Mouse (Mus musculus): ENCODE measurements at regions not wholly inside any gene's neighbourhood (a gene's known extent, or its start where the extent isn't known, plus 50 kb on each side); places are given as distances from the start of the nearest gene placed in this dataset.
A peak's percentile ranks its signal among the peaks of the same experiment; 100 is the strongest.
"Not testable (repeated sequence)": the region's sequence is repeated elsewhere in the genome, so short reads cannot be mapped to it uniquely, and the experiment has no call there.

DNA sequence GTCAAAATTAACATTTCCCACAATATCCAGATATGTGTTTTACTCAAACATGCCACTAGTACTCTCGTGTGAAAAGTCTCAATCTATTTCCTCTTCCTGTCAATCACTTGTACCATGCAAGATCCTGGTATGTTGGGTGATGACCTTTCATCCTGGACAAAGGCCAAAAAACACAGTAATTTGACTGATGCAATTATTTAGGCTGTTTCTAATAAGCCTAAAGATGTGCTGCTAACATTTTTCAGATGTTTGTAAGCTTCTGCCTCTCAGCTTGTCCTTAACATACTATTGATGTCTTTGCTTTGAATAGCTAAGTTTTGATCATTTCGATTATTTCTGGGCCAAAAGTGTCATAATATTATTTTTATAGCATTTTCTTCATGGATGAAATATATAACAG lies 418.4 kb upstream of the Arrdc4 start:
- no peak for DNase-seq

DNA sequence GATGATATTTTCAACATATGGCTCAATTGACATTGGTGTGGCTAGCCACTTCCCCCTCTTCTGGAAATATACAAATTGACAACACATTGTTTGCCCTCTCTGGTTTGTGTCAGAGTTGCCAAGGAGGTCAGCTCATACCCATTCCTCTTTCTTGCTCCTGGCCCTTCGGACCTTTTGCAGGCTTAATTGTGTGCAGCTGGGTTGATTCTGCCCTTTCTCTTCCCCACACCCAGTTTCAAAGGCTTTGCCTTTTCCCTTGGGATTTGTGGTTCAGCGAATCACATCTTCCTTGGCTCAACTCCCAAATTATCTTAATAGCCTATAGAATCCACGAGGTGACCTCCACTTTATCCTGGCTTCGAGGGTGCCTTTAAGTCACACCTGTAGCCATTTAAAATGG lies 412.9 kb upstream of the Arrdc4 start:
- DNase-seq: no peak

DNA sequence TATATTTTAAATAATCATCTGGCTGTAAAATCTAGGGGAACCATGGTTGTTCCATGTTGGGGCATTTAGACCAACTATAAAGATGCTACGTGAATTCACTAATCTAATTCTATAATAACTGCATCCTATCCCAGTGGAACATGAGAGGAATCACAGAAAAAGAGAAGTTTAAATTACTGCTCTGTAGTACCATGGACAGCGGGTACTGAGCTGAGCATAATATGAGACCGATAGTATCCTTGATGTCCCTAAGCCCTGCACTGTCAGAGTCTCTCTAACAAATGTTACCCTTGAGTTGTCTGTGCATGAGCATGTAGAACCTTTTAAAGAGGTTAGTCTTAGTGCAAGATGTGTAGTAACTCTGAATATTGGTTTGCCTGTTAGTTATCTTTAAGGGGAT lies 393.3 kb upstream of the Arrdc4 start:
- DNase-seq: no peak

DNA sequence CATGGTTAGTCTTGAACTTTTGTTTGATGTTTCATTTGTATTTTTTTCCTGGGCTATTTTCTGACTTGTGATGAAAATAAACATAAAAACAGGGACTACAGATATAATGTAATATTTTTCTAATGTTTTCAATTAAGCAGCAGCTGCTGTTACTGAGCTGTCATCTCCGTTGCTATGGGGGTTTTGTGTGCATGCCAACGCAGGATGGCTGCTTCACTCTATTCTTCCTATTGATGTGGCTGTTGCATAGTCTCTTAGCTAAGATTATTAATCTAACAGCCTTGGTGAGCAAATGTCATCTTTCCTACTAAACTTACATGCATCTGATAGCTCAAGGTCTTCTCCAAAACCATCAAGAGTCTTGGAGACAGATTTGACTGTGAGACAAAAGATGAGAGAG lies 384.4 kb upstream of the Arrdc4 start:
- DNase-seq: no peak

DNA sequence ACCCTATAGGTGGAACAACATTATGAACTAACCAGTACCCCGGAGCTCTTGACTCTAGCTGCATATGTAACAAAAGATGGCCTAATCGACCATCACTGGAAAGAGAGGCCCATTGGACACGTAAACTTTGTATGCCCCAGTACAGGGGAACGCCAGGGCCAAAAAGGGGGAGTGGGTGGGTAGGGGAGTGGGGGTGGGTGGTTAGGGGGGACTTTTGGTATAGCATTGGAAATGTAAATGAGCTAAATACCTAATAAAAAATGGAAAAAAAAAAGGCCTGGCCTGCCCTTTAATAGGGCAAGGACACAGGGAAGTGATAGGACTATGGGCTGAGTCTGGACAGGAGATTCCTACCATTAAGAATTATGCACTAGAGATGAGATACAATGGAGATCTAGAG lies 352.7 kb upstream of the Arrdc4 start:
- not testable (repeated sequence) for DNase-seq

DNA sequence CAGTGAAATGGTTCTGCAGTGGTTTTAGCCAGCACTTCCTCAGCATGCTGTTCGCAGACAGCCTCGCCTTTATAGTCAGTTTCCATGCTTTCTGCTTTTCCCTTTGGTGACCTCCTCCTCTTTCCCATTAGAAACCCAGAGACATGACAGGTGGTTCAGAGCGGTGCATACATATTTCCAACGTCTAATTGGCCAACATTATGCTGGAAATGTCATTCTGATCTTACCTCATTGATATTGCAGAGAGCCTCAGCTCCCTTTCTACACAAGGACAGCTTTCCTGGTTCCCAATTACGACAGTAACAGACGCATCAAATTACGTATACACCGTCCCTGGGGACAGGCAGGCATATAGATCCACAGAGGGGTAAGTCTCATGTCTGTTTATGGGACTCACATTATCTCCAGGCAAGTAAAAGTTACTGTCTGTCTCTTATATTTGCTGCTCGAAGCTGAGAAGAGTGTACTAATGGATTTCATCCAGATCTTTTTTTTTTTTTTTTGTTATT lies 348.6 kb upstream of the Arrdc4 start:
- DNase-seq: no peak

DNA sequence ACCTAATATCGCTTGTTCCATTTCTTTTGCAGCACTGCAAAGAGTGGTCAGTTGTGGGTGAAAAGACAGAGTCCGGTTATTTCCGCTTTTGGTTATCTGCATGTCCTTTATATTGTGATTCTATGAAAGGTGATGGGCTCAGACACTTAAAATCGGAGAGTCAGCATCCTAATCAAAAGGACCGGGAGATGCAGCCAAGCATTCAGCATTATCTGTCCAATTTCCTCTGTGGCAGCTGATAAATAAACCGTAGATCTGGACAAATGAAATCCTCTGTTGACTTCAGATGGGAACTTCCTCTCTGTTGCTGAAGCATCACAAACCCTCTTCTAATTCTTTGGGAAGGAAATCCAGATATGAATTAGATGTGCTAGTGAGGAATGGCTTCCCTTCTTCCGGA lies 325.7 kb upstream of the Arrdc4 start:
- no peak for DNase-seq

DNA sequence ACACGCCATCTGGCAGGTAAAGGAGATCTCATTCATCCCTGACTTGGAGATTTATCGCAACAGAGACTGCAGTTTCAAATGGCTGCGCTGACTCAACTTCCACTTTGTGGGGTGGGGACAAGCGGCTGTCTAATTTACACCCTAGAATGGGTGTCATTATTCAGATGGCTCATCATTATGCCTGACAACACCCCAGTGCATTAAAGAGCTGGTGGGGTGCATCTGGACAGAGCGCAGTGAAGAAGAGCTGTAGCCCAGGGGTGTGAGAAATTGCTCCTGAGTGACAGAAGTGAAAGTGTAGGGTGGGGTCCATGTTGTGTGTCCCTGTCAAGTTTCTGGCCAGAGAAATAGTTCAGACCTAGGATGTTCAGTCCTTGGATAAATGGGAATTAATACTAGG lies 314.0 kb upstream of the Arrdc4 start:
- no peak for DNase-seq

DNA sequence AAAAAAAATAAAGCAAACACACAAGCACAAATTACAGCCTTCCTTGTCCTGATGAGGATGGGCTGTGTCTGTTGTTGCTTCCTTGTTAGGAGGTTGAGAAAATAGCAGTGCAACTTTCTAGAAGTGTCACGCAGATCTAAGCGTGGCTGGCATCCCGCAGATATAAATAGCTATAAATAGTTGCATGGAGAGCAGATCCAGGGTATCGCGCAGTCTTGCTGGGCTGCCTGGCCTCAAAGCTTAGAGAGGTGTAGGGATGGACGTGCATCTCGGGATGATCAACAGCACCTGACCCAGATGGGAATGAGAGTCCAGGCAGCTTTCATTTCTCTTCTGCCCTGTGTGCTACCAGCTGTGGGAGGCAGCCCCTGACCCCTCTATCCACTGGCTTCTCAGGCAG lies 313.5 kb upstream of the Arrdc4 start:
- no peak for DNase-seq

DNA sequence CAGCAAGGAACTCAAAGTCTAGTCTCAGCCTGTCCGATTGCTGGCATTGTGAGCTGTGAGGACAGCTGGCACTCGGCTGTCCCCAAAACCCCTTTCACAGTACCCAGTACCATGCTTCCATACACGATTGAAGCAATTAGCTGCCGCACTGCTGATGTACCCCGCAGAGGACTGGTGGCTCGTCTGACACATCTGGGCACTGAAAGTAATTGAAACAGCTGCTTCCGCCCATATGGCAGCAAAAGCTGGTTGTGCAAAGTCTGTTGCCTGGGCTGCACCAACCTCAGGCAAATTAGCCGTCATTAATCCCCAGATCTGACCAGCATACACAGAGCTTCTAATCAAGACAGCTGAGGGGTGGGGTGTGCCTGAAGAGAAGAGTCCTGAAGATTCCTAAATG lies 313.1 kb upstream of the Arrdc4 start:
- peak; percentile 11 for DNase-seq

DNA sequence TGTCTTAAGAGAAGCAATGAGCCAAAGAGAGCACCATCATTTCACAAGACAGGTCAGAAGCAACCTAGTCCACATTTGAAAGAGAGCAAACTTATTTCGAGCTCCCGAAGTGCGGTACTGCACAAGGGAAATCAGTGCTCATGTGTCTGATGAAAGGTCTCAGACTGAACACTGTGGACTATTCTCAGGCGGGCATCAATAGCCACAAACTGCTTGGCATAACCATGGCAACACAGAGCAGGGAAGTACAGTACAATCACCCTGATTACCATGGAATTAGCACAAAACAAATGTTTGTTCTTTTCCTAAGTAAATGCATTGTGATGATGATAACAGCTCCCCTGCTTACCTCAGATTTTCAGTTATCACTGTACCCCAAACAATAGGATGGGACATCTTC lies 312.2 kb upstream of the Arrdc4 start:
- DNase-seq: no peak

DNA sequence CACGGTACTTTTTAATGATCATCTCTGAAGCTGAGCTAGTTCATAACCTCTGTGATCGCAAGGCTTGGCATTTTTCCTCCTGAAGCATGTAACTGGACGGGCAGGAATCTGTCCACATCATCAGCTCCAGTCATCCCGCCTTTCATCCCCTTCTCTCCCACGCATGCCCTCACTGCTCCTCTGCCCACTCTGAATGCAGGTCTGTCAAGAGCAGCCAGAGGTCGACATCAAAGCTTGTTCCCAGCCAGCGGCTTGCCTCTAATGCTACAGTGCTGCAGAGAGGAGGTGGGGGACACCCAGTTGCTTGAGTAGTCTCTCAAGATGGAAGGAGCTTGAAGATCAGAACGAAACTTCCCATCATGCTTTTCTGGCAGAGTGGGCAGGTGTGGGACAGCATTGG lies 267.5 kb upstream of the Arrdc4 start:
- no peak for DNase-seq

DNA sequence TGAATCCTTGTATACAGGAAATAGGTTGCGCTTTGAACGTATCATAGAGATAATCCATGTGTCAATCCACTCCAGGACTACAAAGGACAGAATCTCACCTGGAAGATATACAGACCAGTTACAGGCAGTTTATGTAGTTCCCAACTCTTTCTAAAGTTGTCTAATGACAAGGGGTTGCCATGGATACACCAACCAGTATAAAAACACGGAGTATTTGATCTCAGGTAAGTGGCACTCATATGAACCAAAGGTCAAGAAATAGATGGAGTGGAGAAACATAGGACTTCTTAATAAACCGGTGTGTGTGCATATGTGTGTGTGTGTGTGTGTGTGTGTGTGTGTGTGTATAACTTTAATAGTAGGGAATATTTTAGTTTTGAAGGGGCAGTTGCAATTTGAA lies 266.0 kb upstream of the Arrdc4 start:
- DNase-seq: no peak

DNA sequence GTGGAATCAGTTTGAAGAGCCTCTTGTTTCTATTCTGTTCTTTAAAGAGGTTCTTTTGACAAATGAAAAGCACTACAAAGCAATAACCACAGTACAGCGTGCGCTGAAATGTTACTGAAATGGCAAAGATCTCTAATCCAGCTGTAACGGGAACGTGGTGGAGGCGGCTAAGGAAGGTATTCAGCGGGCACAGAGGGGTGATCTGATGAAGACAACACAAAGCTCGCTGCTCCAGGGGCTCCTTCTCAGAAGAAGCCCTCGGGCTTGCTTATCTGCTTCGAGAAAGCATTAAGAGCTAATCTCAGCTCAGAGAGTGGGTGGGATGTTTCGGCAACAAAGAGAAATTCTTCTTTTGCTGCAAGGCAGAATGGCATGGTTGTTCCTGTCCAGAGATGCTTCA lies 258.2 kb upstream of the Arrdc4 start:
- no peak for DNase-seq

DNA sequence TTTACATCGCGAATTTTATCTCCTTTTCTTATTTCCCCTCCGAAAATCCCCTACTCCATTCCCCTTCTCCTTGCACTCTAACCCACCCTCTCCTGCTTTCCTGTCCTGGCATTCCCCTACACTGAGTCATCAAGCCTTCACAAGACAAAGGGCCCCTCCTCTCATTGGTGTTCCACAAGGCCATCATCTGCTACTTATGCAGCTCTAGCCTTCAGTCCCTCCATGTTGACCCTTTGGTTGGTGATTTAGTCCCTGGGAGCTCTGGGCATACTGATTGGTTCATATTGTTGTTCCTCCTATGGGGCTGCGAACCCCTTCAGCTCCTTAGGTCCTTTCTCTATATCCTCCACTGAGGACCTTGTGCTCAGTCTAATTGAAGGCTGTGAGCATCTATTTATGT lies 239.0 kb upstream of the Arrdc4 start:
- DNase-seq: no peak

DNA sequence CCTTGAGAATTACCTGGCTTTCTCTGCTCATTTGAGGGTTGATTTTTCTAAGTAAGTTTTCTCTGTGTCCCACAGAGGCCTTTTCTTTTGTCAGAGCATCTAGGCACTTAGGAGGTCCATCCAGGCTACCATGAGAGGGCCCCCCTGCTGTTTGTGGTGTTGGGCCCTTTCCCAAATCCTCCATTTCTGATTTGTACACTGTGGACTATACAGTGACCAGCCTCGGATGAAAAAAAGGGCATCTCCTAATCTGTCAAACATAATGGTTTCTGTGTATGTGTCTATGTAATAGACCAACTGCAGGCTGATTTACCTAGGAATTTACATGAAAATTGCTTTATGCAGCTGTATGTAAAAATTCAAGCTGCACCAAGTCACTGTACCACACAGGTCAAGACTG lies 234.9 kb upstream of the Arrdc4 start:
- no peak for DNase-seq

DNA sequence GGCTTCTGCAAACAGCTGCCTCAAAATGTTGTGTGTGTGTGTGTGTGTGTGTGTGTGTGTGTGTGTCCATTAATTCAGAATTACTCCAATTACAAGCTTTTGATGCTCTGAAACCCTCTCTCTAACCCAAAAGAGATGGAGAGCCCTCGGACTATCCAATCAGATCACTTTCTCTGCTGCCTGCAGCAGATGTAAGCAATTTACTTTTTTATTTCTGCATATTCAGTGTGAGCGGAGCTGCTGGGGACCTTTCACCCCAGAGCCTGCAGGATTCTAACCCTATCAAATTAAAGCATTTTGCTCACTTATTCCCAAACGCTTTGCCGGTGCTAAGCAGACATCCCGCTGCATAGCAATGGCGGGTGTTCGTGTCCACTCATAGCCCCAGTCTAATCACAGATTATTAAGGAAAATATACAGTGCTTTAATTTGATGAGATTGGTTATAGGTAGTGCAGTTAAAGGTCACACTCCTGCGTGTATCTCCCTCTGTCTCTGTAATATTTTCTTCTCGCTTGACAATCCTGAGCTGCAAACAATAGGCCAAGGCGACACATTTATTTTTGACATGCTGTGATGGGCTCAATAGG lies 234.0 kb upstream of the Arrdc4 start:
- no peak for DNase-seq

DNA sequence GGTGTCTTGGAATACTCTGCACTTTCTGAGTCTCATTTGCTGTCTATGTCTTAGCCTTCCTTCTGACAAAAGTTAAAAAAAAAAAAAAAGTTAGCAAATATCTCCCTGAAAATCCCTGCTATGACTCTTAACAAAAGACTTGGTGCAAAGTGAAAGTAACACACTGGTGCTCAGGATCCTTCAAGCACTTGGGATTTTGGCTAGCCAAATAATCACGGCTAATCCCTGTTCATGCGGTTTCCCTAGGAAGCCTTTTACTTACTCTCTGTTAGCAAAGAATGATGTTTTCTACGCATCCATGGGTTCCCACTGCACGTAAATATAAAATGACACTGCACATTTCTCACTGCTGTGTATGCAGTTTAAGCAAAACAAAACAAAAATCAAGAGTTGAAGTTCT lies 229.5 kb upstream of the Arrdc4 start:
- DNase-seq: no peak

DNA sequence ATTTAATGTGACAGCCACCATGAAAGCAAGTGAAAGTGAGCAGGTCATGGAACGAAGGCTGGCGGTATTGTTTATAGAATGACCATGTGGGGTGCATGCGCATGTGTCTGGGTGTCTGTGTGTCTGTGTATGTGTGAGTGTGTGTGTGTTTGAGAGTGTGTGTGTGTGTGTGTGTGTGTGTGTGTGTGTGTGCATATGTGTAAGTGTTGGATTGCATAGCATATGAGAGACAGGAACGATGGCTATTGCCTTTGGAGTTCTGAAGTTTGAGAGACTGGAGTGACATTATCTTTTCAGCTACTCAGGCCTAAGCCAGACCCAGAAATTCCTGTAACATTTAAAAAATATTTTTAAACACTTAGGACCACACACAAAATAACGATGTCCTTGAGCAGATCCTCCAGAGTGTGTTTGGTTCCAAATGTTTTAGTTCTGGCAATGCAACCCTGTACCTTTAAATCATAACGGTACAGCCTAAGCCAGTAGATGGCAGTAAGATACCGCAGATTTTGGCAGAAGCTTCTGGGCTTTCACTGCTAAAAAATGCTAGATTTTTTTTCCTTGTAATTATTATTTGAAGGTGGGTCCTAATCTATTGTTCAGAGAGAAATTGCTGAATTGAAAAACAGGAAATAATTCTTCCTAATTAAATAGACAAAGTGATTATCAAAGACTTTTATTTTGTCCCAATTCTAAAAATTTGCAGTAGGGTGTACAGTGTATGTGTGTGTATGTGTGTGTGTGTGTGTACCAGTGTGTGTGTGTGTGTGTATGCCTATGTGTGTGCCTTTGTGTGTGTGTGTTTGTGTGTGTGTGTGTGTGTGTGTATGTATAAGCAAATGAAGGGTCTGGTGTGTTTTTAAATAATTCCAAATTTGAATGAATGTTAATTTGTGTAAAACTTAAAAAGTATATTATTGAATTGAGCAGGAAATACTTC lies 228.0 kb upstream of the Arrdc4 start:
- DNase-seq: peak; percentile 41

DNA sequence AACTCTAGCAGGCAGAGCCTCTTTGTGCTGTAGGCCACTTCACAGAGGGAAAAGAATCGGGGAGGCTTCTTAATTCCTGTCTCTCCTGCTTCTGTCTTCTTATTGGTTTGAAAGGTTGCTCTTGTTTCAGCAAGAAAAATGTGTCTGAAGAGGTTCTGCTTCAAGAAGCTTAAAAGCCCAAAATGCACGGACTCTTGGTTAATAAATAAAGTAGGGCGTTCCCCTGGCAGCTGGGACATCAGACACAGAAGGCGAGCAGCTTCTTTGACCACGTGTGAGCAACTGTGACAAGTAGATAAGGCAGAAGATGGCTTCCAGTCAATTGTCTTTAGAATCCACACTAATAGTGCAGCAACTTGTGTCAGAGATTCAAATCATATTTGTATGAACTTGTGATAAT lies 226.9 kb upstream of the Arrdc4 start:
- DNase-seq: no peak

DNA sequence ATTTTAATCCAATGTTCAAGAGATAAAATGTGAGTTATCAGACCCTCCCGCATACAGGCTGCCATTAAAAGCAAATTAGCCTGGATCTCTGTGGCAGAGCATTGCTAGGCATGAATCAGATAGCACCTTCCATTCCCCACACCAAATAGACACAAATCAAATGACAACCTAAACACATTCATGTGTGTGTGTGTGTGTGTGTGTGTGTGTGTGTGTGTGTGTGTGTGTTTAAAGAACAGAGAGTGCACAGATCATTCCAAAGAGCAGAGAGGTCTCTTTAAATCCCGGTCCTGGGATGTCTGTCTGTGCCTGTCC lies 226.5 kb upstream of the Arrdc4 start:
- DNase-seq: no peak

DNA sequence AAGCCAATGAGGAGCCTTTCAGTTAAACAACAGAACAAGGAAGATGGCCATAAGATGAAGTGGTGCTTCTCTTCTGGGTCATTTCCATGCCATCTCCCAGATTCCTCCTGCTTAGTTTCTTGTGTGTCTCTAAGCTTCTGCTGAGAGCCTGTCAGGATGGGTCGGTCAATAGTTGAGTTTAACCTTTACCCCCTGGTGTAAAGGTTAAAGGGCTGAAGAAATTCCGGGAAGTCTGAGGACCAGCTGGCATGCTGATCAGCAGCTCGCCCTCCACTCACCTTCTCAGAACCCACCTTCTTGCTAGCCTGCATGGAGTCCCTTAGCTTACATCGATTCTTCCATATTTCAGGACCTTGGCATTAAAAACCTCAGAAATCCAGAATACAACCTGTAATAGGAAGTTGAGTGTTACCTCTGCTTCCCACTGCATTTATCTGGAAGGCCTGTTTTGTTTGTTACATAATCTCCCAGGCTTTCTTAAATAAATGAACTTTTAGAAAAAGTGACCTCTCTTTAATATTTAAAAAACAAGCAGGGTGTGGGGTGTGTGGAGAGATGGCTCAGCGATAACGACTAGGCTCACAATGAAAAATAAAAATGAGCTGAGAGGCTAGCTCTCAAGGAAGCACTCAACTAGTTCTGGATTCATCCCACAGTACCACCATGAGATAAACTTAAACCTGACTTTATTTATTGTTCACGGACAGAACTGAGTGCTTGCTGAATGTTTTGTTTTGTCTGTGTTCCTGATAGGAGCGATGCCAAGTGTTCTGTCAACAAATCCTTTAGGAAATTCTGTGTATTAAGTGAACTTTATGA lies 225.9 kb upstream of the Arrdc4 start:
- no peak for DNase-seq

DNA sequence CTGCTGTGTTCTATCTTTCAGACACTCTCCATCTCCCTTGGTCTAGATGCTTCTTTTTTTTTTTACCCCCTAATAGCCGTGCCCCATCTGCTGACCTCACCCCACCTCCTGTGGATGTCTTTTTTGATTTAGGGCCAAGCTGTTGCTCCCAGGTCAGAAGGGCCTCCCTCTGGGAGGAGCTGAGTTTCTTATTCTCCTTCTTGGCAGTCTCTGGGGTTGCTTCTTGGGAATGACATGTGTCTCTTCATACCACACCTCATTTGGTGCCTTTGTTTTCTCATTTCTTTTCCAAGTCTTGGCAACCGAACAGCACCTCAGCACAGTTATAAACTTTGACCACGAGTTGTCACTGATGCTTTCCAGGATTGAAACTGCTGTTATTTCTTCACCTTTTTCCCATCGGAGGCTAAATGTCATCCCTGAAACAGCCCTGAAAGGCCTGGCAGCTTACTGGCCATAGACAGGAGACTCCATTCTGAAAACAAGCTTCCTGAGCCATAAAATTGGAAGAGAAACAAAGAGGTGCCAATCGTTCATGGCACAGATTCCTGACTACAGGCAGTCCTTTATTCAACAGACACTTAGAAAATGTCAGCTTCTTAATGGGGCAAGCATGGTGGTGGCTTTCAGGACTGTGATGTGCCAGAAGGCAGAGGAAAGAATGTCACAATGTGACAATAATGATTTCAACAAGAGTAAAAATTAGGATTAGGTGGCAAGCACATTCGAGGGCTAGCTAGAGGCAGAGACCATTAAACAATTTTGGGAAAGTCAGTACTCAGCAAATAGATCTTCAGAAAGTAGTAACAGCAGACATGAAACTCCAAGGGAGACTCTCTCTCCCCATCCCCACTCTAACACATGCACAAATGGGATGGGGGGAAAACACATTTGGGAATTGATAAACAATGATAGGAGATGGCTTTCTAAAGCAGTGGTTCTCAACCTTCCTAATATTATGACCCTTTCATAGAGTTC lies 197.1 kb upstream of the Arrdc4 start:
- no peak for DNase-seq
